Mouse (Mus musculus) adrenal gland, adult (tissue): Measurements from ENCODE around the gene Adam17.

Experiments used
- DNase-seq, 2 experiments: peaks; one replicate each; pipeline ENCODE4 v3.0.0; 2022 to 2023; ENCODE audit warnings: low spot score in 1 of 2; ENCODE audit not compliant: inconsistent age in 2 of 2

The Adam17 gene

GRCm38 (mm10) chr12:21362686-21363085 is 10.7 kb downstream of the Adam17 start:
- DNase-seq, result no peak

GRCm38 (mm10) chr12:21353681-21354080 is 19.8 kb downstream of the Adam17 start:
- DNase-seq, result no peak

- DNase-seq, result no peak
Observed at GRCm38 (mm10) chr12:21350113-21350876, 23.1 kb downstream of the Adam17 start.

- no peak for DNase-seq
Observed at GRCm38 (mm10) chr12:21346972-21347371, 26.5 kb downstream of the Adam17 start.

GRCm38 (mm10) chr12:21340674-21341073 is 32.8 kb downstream of the Adam17 start:
- no peak for DNase-seq

GRCm38 (mm10) chr12:21337171-21337570 is 36.3 kb downstream of the Adam17 start:
- no peak for DNase-seq

GRCm38 (mm10) chr12:21335869-21336268 is 37.6 kb downstream of the Adam17 start:
- DNase-seq, result no peak

- DNase-seq, result no peak
Observed at GRCm38 (mm10) chr12:21333766-21334165, 39.7 kb downstream of the Adam17 start.

GRCm38 (mm10) chr12:21333021-21333420 is 40.4 kb downstream of the Adam17 start:
- no peak for DNase-seq

GRCm38 (mm10) chr12:21331711-21332110 is 41.7 kb downstream of the Adam17 start:
- no peak for DNase-seq

GRCm38 (mm10) chr12:21330961-21331576 is 42.4 kb downstream of the Adam17 start:
- no peak for DNase-seq

- DNase-seq, result no peak
Observed at GRCm38 (mm10) chr12:21329661-21330400, 43.6 kb downstream of the Adam17 start.

- DNase-seq, result peak in 1 of 2 experiments; percentile 38
Observed at GRCm38 (mm10) chr12:21326325-21326724, 47.1 kb downstream of the Adam17 start.

GRCm38 (mm10) chr12:21325266-21325665 is 48.2 kb downstream of the Adam17 start:
- DNase-seq, result no peak

GRCm38 (mm10) chr12:21324101-21324500 is 49.3 kb downstream of the Adam17 start:
- no peak for DNase-seq

- no peak for DNase-seq
Observed at GRCm38 (mm10) chr12:21322856-21323255, 50.6 kb downstream of the Adam17 start.

GRCm38 (mm10) chr12:21322296-21322695 is 51.1 kb downstream of the Adam17 start:
- DNase-seq, result no peak

GRCm38 (mm10) chr12:21321170-21321569 is 52.3 kb downstream of the Adam17 start:
- no peak for DNase-seq

- no peak for DNase-seq
Observed at GRCm38 (mm10) chr12:21320317-21320716, 53.1 kb downstream of the Adam17 start.

GRCm38 (mm10) chr12:21318143-21318895 is 55.1 kb downstream of the Adam17 start:
- DNase-seq, result peak; percentile 67 to 86

- peak; percentile 53 to 89 for DNase-seq
Observed at GRCm38 (mm10) chr12:21316869-21317265, 56.6 kb downstream of the Adam17 start.
